Mouse (Mus musculus) yolk sac, embryonic 10.5 days (tissue): Measurements from ENCODE around the gene Atic.

Experiments
- DNase-seq: peaks from one replicate; pipeline ENCODE4 v3.0.0-alpha.2; 2017; ENCODE audit warnings: low spot score

Gene Atic

DNA sequence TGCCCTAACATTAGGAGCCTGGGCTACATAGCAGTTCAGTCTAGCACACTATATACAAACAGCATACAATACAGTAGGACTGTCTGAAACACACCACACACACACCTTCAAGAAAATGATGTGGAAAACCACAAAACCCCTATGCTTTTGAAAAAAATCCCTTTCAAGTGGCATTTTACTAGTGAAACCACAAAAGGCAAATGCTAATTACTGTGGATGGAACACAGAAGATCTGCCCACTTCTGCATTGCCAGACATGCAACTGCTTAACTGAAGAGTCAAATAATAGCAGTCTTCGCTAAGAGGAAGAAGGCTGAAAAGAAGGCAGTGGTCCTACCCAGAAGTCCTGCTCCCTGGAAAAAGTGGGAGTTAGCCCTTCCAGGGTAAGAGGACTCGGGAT is 37.3 kb downstream of the Atic start:
- no peak for DNase-seq

DNA sequence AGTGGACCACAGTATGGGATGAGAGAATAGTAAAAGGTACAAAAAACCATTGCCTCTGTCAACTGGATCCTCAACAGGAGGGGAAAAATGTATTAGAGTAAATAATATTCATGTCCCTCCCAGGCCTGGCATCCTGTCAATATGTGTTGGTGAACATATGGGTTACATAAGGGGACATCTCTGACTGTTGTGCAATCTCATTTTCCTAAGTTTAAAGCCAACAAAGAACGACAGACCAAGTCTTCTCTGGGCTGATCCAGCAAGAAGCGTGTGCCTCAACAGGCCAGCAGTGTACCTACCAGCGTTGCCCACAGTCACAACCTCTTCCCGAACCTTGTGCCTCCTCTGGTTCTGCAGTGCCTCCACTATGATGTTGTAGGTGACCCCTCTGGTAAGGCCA is 38.4 kb downstream of the Atic start:
- DNase-seq = no peak

- no peak for DNase-seq
These were observed 48.8 kb downstream of the Atic start for GRCm38 (mm10) chr1:71605751-71606150.

DNA sequence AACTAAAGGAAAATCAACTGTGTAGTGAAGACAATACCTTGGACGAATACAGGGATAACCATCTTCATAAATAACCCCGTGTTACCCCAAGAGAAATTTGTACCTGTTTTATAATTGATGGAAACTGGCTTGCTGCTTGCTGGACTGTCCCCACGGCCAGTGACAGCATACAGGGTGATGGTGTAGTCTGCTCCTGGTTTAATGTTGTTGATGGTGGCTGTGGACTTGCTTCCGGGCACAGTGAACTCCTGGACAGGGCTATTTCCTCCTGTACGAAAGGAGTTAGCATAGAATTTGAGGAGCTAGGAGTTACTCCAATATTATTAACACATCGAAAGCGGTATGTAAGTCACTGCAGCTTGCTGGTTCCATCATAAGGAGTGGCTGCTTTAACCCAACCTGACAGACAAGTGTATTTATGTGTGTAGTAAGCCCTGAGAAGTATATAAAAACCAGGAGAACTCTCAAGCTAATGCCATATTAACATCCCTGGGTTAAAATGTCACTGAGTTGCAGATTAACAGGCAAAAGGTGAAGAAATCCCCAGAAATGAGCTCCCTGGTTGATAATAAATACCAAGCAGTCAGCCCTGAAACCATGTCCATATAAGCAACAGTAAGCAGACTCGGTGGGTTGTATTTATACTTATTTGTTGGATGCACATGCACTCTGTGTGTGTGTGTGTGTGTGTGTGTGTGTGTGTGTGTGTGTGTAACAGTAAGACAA is 49.8 kb downstream of the Atic start:
- no peak for DNase-seq

- DNase-seq = no peak
These were observed 52.3 kb downstream of the Atic start for GRCm38 (mm10) chr1:71609057-71609775.

DNA sequence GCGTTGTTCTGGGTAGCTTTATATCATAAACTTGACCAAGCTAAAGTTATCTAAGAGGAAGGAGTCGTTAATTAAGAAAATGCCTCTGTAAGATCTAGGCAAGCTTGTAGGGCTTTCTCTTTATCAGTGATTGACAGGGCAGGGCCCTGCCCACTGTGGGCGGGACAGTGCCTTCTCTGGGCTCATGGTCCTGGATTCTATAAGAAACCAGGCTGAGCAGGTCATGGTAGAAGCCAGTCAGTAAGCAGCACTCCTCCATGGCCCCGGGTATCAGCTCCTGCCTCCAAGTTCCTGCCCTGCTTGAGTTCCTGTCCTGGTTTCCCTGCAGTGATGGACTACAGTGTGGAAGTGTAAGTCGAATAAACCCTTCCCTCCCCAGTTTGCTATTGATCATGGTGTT is 53.0 kb downstream of the Atic start:
- no peak for DNase-seq

- no peak for DNase-seq
These were observed 55.3 kb downstream of the Atic start for GRCm38 (mm10) chr1:71612256-71612655.

DNA sequence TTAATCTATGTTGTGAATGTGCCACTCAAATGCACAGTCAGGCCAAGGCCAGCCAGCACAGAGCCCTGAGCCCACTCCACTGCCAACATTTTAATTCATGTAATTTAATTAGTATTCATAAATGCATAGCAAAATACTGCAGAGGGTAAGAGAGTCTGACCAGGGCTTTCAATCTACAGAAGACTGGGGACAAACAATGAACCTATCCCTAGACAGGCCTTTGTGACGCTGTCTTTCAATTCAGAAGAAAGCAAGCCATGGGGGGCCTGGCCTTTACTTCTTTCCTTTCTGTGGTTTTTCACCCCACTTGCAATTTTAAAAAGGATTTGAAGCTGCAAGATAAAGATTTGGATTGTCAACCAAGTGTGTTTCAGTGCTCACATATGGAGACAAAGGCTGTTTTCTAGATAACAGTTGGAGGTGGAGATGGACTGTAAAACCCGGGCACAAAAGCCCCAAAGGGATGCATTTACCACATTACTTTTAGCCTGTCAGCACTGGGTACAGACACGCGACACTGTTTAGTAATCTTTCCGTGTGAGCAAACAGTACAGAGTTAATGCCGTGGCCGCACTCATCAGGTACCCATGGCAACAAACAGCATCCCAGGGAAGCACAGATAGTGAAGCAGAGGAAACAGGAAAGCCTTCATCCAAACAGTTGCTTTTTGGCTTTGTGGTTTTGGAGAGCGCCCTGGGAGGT is 57.7 kb downstream of the Atic start:
- DNase-seq = no peak

DNA sequence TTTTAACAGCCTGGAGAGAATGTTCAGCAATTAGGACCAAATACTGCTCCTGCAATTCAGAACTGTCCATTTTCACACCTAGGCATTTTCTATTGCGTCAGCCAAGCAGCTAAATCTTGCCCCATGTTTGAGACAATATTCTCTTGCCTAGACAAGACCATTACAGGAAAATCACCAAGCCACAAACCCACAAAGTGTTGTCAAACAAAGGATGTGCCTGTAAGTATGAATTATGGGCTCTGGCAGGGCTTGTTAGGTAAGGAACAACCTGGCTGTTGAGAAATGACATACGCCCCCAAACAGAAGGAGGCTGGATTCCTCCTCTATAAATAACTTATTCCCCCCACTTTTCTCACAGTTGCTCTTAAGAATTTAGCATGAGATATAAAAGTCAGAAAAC is 64.6 kb downstream of the Atic start:
- no peak for DNase-seq

GRCm38 (mm10) chr1:71623625-71624024 is 66.7 kb downstream of the Atic start:
- no peak for DNase-seq
